Mouse (Mus musculus): ENCODE results near the gene Socs3.

DNA sequence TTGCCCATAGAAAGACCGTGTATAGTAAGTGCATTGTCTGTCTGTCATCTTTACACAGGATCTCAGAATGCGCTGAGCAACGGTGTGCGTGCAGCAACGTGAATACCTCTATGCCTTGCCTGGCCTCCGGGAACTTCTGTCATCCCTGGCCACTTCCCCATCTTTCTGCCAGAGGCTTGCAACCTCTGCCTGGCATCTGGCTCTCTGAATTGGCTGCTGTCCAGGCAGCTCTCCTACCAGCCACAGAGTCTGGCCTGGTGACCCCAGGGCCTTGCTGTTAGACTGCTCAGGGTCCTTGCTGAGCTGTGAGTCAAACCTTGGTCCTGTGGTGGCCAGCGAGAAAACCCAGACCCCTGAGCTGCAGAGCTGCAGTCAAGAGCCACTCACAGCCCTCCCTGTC lies 11.7 kb downstream of the Socs3 start:
- no peak for TF ChIP-seq CTCF (conservative IDR thresholded peaks at IDR 0.05; ENCODE audit: low read length)
- TF ChIP-seq NANOG (IDR thresholded peaks at IDR 0.05; ENCODE audit: borderline replicate concordance, low read length), result no peak
